Mouse (Mus musculus): Measurements from ENCODE around the gene Rab8b. TPM values are rescaled to one million over a fixed set of nuclear protein-coding genes. Genes with fewer than 3 reads are reported as not detected.

The Rab8b gene
- 100 to 1,000 TPM in 24 of 26 experiments, 10 to 100 TPM in 2; 75.0 to 334 (median 129) TPM for total RNA-seq (2018; cell fraction: chromatin; rRNA removed)
- total RNA-seq (2018; cell fraction: cytosol; rRNA removed), result 100 to 1,000 TPM; 225 to 568 (median 292) TPM
- 100 to 1,000 TPM; 152 to 371 (median 210) TPM for total RNA-seq (2018; cell fraction: nucleus; rRNA removed)
- 189 to 289 TPM (median 212 TPM) in 3 replicates for polyA plus RNA-seq (2018)

- 4% methylated on average over 33 of the region's 49 CpGs for WGBS (ENCODE audit: missing documents)
- Histone ChIP-seq H3K79me2 (ENCODE audit: inconsistent target) (peaks cover 50% of the 10 kb centered on the region), H3K27ac (peak within 1 kb of the TSS; percentile 93), H3K36me3 (ENCODE audit: inconsistent target) (0 out of 2 replicates have a peak, but pooled peaks cover 3% of the 10 kb centered on the region), H3K4me3 (ENCODE audit: inconsistent target) (peak within 1 kb of the TSS; percentile 78)
Measured at GRCm38 (mm10) chr9:66919382-66919971, at the start of gene Rab8b. Rab8b (minus strand) TSS chr9:66919687.

GRCm38 (mm10) chr9:66967492-66967891, 48.0 kb upstream of the Rab8b start:
- 97% methylated on average over 8 of the region's 8 CpGs for WGBS (ENCODE audit: missing documents)
- H3K36me3 ChIP-seq (ENCODE audit: inconsistent target), result peaks cover 35% of the 10 kb centered on the region
- no peaks in the 10 kb centered on the region for H3K79me2 ChIP-seq (ENCODE audit: inconsistent target)
- H3K27ac ChIP-seq, result no peak overlapping the region
- H3K4me3 ChIP-seq (ENCODE audit: inconsistent target), result no peak overlapping the region

- Histone ChIP-seq H3K79me2 (ENCODE audit: inconsistent target) (no peaks in the 10 kb centered on the region), H3K27ac (no peak overlapping the region), H3K36me3 (ENCODE audit: inconsistent target) (no peaks in the 10 kb centered on the region; the same call in 1 of the 2 replicates), H3K4me3 (ENCODE audit: inconsistent target) (no peak overlapping the region)
- WGBS (ENCODE audit: missing documents), result 87% methylated on average over 3 of the region's 3 CpGs
Measured at GRCm38 (mm10) chr9:66961478-66961877, 42.0 kb upstream of the Rab8b start.

GRCm38 (mm10) chr9:66957451-66957850, 38.0 kb upstream of the Rab8b start:
- no peaks in the 10 kb centered on the region for H3K79me2 ChIP-seq (ENCODE audit: inconsistent target)
- H3K27ac ChIP-seq, result no peak overlapping the region
- H3K4me3 ChIP-seq (ENCODE audit: inconsistent target), result no peak overlapping the region
- WGBS (ENCODE audit: missing documents), result 100% methylated on average over 3 of the region's 3 CpGs
- H3K36me3 ChIP-seq (ENCODE audit: inconsistent target), result 0 out of 2 replicates have a peak, but pooled peaks cover 10% of the 10 kb centered on the region

GRCm38 (mm10) chr9:66952886-66953285, 33.4 kb upstream of the Rab8b start:
- H3K27ac ChIP-seq, result no peak overlapping the region
- H3K4me3 ChIP-seq (ENCODE audit: inconsistent target), result no peak overlapping the region
- H3K36me3 ChIP-seq (ENCODE audit: inconsistent target), result peaks cover 22% of the 10 kb centered on the region; the same call in 1 of the 2 replicates
- whole genome bisulfite sequencing (ENCODE audit: missing documents), result 100% methylated on average over 2 of the region's 2 CpGs
- H3K79me2 ChIP-seq (ENCODE audit: inconsistent target), result peaks cover 4% of the 10 kb centered on the region; the same call in 1 of the 2 replicates

GRCm38 (mm10) chr9:66952321-66952720, 32.8 kb upstream of the Rab8b start:
- Histone ChIP-seq H3K79me2 (ENCODE audit: inconsistent target) (peaks cover 9% of the 10 kb centered on the region), H3K36me3 (ENCODE audit: inconsistent target) (peaks cover 22% of the 10 kb centered on the region; the same call in 1 of the 2 replicates), H3K27ac (no peak overlapping the region), H3K4me3 (ENCODE audit: inconsistent target) (no peak overlapping the region)
- WGBS (ENCODE audit: missing documents), result 93% methylated on average over 4 of the region's 8 CpGs

GRCm38 (mm10) chr9:66948536-66948935, 29.0 kb upstream of the Rab8b start:
- H3K27ac ChIP-seq, result no peak overlapping the region
- H3K4me3 ChIP-seq (ENCODE audit: inconsistent target), result no peak overlapping the region
- H3K79me2 ChIP-seq (ENCODE audit: inconsistent target), result peaks cover 20% of the 10 kb centered on the region
- WGBS (ENCODE audit: missing documents), result 100% methylated on average over 2 of the region's 2 CpGs
- peaks cover 11% of the 10 kb centered on the region; the same call in 1 of the 2 replicates for H3K36me3 ChIP-seq (ENCODE audit: inconsistent target)

GRCm38 (mm10) chr9:66945647-66946641, 26.5 kb upstream of the Rab8b start, which contains the start of gene Rps27l:
Rps27l (plus strand) TSS chr9:66946086.
- Histone ChIP-seq H3K36me3 (ENCODE audit: inconsistent target) (peaks cover 11% of the 10 kb centered on the region; the same call in 1 of the 2 replicates), H3K27ac (peak within 1 kb of the TSS; percentile 77), H3K79me2 (ENCODE audit: inconsistent target) (peaks cover 20% of the 10 kb centered on the region), H3K4me3 (ENCODE audit: inconsistent target) (peak within 1 kb of the TSS; percentile 83)
- under 1% methylated on average over 74 of the region's 77 CpGs for WGBS (ENCODE audit: missing documents)

GRCm38 (mm10) chr9:66945161-66945560, 25.7 kb upstream of the Rab8b start:
- Histone ChIP-seq H3K79me2 (ENCODE audit: inconsistent target) (peaks cover 20% of the 10 kb centered on the region), H3K27ac (peak overlapping the region; percentile 77), H3K4me3 (ENCODE audit: inconsistent target) (peak overlapping the region; percentile 83), H3K36me3 (ENCODE audit: inconsistent target) (peaks cover 11% of the 10 kb centered on the region; the same call in 1 of the 2 replicates)
- 12% methylated on average over 4 of the region's 4 CpGs for WGBS (ENCODE audit: missing documents)

- Histone ChIP-seq H3K27ac (no peak overlapping the region), H3K4me3 (ENCODE audit: inconsistent target) (no peak overlapping the region), H3K36me3 (ENCODE audit: inconsistent target) (no peaks in the 10 kb centered on the region), H3K79me2 (ENCODE audit: inconsistent target) (no peaks in the 10 kb centered on the region)
- 4% methylated on average over 4 of the region's 4 CpGs for WGBS (ENCODE audit: missing documents)
Measured at GRCm38 (mm10) chr9:66938836-66939235, 19.3 kb upstream of the Rab8b start.

- Histone ChIP-seq H3K79me2 (ENCODE audit: inconsistent target) (no peaks in the 10 kb centered on the region), H3K27ac (no peak overlapping the region), H3K4me3 (ENCODE audit: inconsistent target) (no peak overlapping the region), H3K36me3 (ENCODE audit: inconsistent target) (no peaks in the 10 kb centered on the region)
- WGBS (ENCODE audit: missing documents), result 50% methylated on average over 8 of the region's 8 CpGs
Measured at GRCm38 (mm10) chr9:66937507-66937906, 18.0 kb upstream of the Rab8b start.

- no peaks in the 10 kb centered on the region for H3K79me2 ChIP-seq (ENCODE audit: inconsistent target)
- H3K4me3 ChIP-seq (ENCODE audit: inconsistent target), result no peak overlapping the region
- H3K36me3 ChIP-seq (ENCODE audit: inconsistent target), result no peaks in the 10 kb centered on the region
- no peak overlapping the region for H3K27ac ChIP-seq
- 94% methylated on average over 19 of the region's 19 CpGs for whole genome bisulfite sequencing (ENCODE audit: missing documents)
Measured at GRCm38 (mm10) chr9:66933869-66934808, 14.7 kb upstream of the Rab8b start.

- Histone ChIP-seq H3K27ac (no peak overlapping the region), H3K4me3 (ENCODE audit: inconsistent target) (no peak overlapping the region), H3K79me2 (ENCODE audit: inconsistent target) (no peaks in the 10 kb centered on the region), H3K36me3 (ENCODE audit: inconsistent target) (no peaks in the 10 kb centered on the region)
- WGBS (ENCODE audit: missing documents), result 84% methylated on average over 7 of the region's 7 CpGs
Measured at GRCm38 (mm10) chr9:66930351-66930750, 10.9 kb upstream of the Rab8b start.
